Mouse (Mus musculus) adipose tissue, adult 10 weeks (tissue): ENCODE measurements around the gene Gm20820. TPM values are rescaled to one million over a fixed set of nuclear protein-coding genes. Genes with fewer than 3 reads are reported as not detected.

ENCODE experiments used
- polyA plus RNA-seq: library from polyadenylated mRNA; stranded (reverse); fragments of 350-450 nt; fragmentation: Illumina TruSeq; extraction: RNeasy Lipid Tissue Mini Kit (QIAGEN cat#74804); gene quantifications from one replicate; pipeline ENCODE4 v1.2.3, GENCODE M21; 2014; ENCODE audit warnings: low read depth, low replicate concordance

Gm20820 gene
- polyA plus RNA-seq = not detected

GRCm38 (mm10) chrY:86061472-86061871 is at the start of gene Gm20820:
Gm20820 (plus strand) TSS chrY:86061772.

